Mouse (Mus musculus): ENCODE results near the gene Myo5c. TPM values are rescaled to one million over a fixed set of nuclear protein-coding genes. Genes with fewer than 3 reads are reported as not detected.

Gene Myo5c
- polyA plus RNA-seq, 2 experiments: 0.41 to 0.52 TPM

GRCm38 (mm10) chr9:75253766-75254165, 21.9 kb downstream of the Myo5c start:
- no peaks in the 10 kb centered on the region for H3K9me3 ChIP-seq (ENCODE audit: control insufficient read depth, low read length)
- no peak overlapping the region for H3K27ac ChIP-seq
- H3K4me1 ChIP-seq (replicated peaks; ENCODE audit: control insufficient read depth in 2 of 2, insufficient read depth in 2 of 2, low read length in 1 of 2): peaks cover 0 to 8% of the 10 kb centered on the region in 2 experiments; a peak in 2 of 4 replicates
- no peaks in the 10 kb centered on the region for H3K36me3 ChIP-seq (replicated peaks; ENCODE audit: control insufficient read depth, insufficient read depth, low read depth)
- H3K9ac ChIP-seq (replicated peaks): no peak overlapping the region
- H3K27me3 ChIP-seq (ENCODE audit: control insufficient read depth, insufficient read depth, low read length): no peaks in the 10 kb centered on the region
- TF ChIP-seq EP300 (IDR thresholded peaks at IDR 0.05; ENCODE audit: low read depth) (no peak), CTCF (IDR thresholded peaks at IDR 0.05; ENCODE audit: low read depth) (no peak)
- WGBS (ENCODE audit: insufficient replicate concordance): 6% methylated on average over 3 of the region's 3 CpGs
- no peak overlapping the region for H3K4me2 ChIP-seq (ENCODE audit: low read depth)
- DNase-seq (ENCODE audit: low read depth in 3 of 3, low spot score in 3 of 3) (no peak), ATAC-seq (ENCODE audit: insufficient read depth) (no peak)
- H3K4me3 ChIP-seq (ENCODE audit: insufficient read depth in 1 of 2, low read depth in 2 of 2, low read length in 2 of 2): no peak overlapping the region

GRCm38 (mm10) chr9:75254196-75254955, 22.6 kb downstream of the Myo5c start:
- Histone ChIP-seq H3K9ac (replicated peaks) (no peak overlapping the region), H3K4me3 (ENCODE audit: insufficient read depth in 1 of 2, low read depth in 2 of 2, low read length in 2 of 2) (no peak overlapping the region), H3K27ac (no peak overlapping the region), H3K4me2 (ENCODE audit: low read depth) (no peak overlapping the region), H3K36me3 (replicated peaks; ENCODE audit: control insufficient read depth, insufficient read depth, low read depth) (no peaks in the 10 kb centered on the region), H3K4me1 (replicated peaks; ENCODE audit: control insufficient read depth in 2 of 2, insufficient read depth in 2 of 2, low read length in 1 of 2) (peaks cover 0 to 8% of the 10 kb centered on the region in 2 experiments; a peak in 2 of 4 replicates), H3K27me3 (ENCODE audit: control insufficient read depth, insufficient read depth, low read length) (no peaks in the 10 kb centered on the region), H3K9me3 (ENCODE audit: control insufficient read depth, low read length) (no peaks in the 10 kb centered on the region)
- ATAC-seq (ENCODE audit: insufficient read depth): 0 out of 2 replicates have a peak, but pooled peaks have one; percentile 37
- WGBS (ENCODE audit: insufficient replicate concordance): 10% methylated on average over 13 of the region's 13 CpGs
- TF ChIP-seq CTCF (IDR thresholded peaks at IDR 0.05; ENCODE audit: low read depth) (no peak), EP300 (IDR thresholded peaks at IDR 0.05; ENCODE audit: low read depth) (no peak)
- no peak for DNase-seq (ENCODE audit: low read depth in 3 of 3, low spot score in 3 of 3)

- no peak overlapping the region for H3K27ac ChIP-seq
- no peak overlapping the region for H3K4me2 ChIP-seq (ENCODE audit: low read depth)
- TF ChIP-seq CTCF (IDR thresholded peaks at IDR 0.05; ENCODE audit: low read depth) (no peak), EP300 (IDR thresholded peaks at IDR 0.05; ENCODE audit: low read depth) (no peak)
- no peaks in the 10 kb centered on the region for H3K9me3 ChIP-seq (ENCODE audit: control insufficient read depth, low read length)
- ATAC-seq (ENCODE audit: insufficient read depth): no peak
- no peak overlapping the region for H3K4me3 ChIP-seq (ENCODE audit: insufficient read depth in 1 of 2, low read depth in 2 of 2, low read length in 2 of 2)
- no peaks in the 10 kb centered on the region for H3K27me3 ChIP-seq (ENCODE audit: control insufficient read depth, insufficient read depth, low read length)
- peaks cover 0 to 8% of the 10 kb centered on the region in 2 experiments; a peak in 2 of 4 replicates for H3K4me1 ChIP-seq (replicated peaks; ENCODE audit: control insufficient read depth in 2 of 2, insufficient read depth in 2 of 2, low read length in 1 of 2)
- H3K36me3 ChIP-seq (replicated peaks; ENCODE audit: control insufficient read depth, insufficient read depth, low read depth): no peaks in the 10 kb centered on the region
- DNase-seq (ENCODE audit: low read depth in 3 of 3, low spot score in 3 of 3): no peak
- no peak overlapping the region for H3K9ac ChIP-seq (replicated peaks)
- WGBS (ENCODE audit: insufficient replicate concordance): 66% methylated on average over 14 of the region's 14 CpGs
These were observed 24.2 kb downstream of the Myo5c start for GRCm38 (mm10) chr9:75255820-75256545.

GRCm38 (mm10) chr9:75258792-75259191, 27.0 kb downstream of the Myo5c start:
- Histone ChIP-seq H3K4me1 (replicated peaks; ENCODE audit: control insufficient read depth in 2 of 2, insufficient read depth in 2 of 2, low read length in 1 of 2) (peaks cover 0 to 11% of the 10 kb centered on the region in 2 experiments; a peak in 2 of 4 replicates), H3K27me3 (ENCODE audit: control insufficient read depth, insufficient read depth, low read length) (no peaks in the 10 kb centered on the region), H3K27ac (no peak overlapping the region), H3K36me3 (replicated peaks; ENCODE audit: control insufficient read depth, insufficient read depth, low read depth) (no peaks in the 10 kb centered on the region), H3K9ac (replicated peaks) (no peak overlapping the region), H3K4me3 (ENCODE audit: insufficient read depth in 1 of 2, low read depth in 2 of 2, low read length in 2 of 2) (no peak overlapping the region), H3K9me3 (ENCODE audit: control insufficient read depth, low read length) (no peaks in the 10 kb centered on the region), H3K4me2 (ENCODE audit: low read depth) (no peak overlapping the region)
- DNase-seq (ENCODE audit: low read depth in 3 of 3, low spot score in 3 of 3) (no peak), ATAC-seq (ENCODE audit: insufficient read depth) (no peak)
- TF ChIP-seq CTCF (IDR thresholded peaks at IDR 0.05; ENCODE audit: low read depth) (no peak), EP300 (IDR thresholded peaks at IDR 0.05; ENCODE audit: low read depth) (no peak)
- 51% methylated on average over 4 of the region's 4 CpGs for WGBS (ENCODE audit: insufficient replicate concordance)

GRCm38 (mm10) chr9:75259656-75260055, 27.8 kb downstream of the Myo5c start:
- DNase-seq (ENCODE audit: low read depth in 3 of 3, low spot score in 3 of 3): no peak
- Histone ChIP-seq H3K4me1 (replicated peaks; ENCODE audit: control insufficient read depth in 2 of 2, insufficient read depth in 2 of 2, low read length in 1 of 2) (peaks cover 0 to 11% of the 10 kb centered on the region in 2 experiments; a peak in 2 of 4 replicates), H3K4me2 (ENCODE audit: low read depth) (no peak overlapping the region), H3K9me3 (ENCODE audit: control insufficient read depth, low read length) (no peaks in the 10 kb centered on the region), H3K27ac (no peak overlapping the region), H3K9ac (replicated peaks) (no peak overlapping the region), H3K4me3 (ENCODE audit: insufficient read depth in 1 of 2, low read depth in 2 of 2, low read length in 2 of 2) (no peak overlapping the region), H3K36me3 (replicated peaks; ENCODE audit: control insufficient read depth, insufficient read depth, low read depth) (no peaks in the 10 kb centered on the region), H3K27me3 (ENCODE audit: control insufficient read depth, insufficient read depth, low read length) (no peaks in the 10 kb centered on the region)
- TF ChIP-seq EP300 (IDR thresholded peaks at IDR 0.05; ENCODE audit: low read depth) (no peak), CTCF (IDR thresholded peaks at IDR 0.05; ENCODE audit: low read depth) (peak; percentile 55)
- 71% methylated on average over 4 of the region's 4 CpGs for WGBS (ENCODE audit: insufficient replicate concordance)
- ATAC-seq (ENCODE audit: insufficient read depth): no peak
